Mouse (Mus musculus): ENCODE data around the gene Serpinb9.

- no peak for TF ChIP-seq CTCF (IDR thresholded peaks at IDR 0.05; ENCODE audit: low read depth, low read length)
- no peak for TF ChIP-seq POLR2A (IDR thresholded peaks at IDR 0.05; ENCODE audit: borderline replicate concordance, low read depth, low read length)
These were observed 32.5 kb downstream of the Serpinb9 start for GRCm38 (mm10) chr13:33035506-33035905.
